Mouse (Mus musculus): ENCODE measurements around the gene Eml4.

Eml4 gene

DNA sequence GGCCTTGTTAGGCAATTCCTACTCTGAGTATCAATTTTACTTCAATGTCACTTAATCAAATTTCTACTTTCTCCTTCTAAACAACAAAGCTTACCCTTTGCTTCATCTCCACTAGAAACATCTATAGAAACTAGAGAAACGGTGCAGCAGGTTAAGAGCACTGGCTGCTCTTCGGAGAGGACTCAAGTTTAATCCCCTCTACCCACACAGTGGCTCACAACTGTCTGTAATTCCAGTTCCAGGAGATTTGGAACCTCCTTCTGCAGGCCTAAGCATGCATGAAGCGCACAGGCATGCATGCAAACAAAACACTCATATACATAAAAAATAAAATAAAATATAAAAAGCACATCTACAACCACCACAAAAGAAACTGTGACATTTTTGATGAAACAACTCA is 161.4 kb downstream of the Eml4 start:
- no peak for DNase-seq

DNA sequence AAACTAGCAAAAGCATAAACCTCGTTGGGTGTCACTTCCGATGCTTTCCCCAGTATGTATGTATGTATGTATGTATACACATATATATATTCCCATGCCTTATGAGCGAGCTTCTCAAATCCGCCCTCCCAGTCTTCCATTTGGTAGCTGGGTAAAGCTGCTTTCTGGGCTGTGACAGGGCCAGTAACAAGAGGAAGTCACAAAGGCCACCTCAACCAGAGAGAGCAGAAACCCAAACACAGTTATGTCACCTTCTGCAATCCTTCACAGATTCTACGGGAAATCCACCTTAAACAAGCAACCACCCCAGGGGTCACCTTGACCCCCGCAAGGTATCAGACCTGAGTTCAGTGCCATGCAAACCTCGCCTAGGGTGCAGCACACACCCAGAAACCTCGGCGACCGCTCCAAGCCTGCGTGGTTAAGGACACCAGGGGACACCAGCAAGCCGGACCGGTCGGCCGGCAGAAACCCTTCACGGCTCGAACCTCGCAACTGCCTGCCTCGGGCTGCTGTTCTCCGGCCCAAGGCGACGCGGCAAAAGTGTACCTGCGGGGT is 163.0 kb downstream of the Eml4 start:
- no peak for DNase-seq

DNA sequence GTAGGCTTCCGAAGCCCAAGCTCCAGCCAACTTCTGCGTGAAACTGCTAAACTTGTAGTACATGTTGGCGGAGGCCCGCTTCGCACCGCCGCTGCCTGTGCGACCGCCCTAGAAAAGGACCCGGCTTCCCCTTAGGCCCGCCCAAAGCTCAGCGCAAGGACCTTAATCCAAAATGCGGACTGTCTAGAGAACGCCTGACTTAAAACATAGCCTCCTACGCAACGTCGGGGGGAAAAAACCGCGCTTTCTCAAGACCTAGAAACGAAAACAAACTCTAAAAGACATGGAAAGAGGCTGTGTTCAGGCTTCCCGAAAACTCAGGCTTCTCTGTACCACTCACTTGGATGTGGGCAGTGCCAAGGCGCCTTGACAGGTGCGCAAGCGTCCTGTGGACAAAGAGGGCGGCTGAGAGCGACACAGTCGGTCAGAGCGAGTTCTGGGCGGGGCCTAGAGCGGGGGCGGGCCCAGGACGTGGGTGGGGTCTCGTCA is 163.5 kb downstream of the Eml4 start:
- peak; percentile 99 for DNase-seq

DNA sequence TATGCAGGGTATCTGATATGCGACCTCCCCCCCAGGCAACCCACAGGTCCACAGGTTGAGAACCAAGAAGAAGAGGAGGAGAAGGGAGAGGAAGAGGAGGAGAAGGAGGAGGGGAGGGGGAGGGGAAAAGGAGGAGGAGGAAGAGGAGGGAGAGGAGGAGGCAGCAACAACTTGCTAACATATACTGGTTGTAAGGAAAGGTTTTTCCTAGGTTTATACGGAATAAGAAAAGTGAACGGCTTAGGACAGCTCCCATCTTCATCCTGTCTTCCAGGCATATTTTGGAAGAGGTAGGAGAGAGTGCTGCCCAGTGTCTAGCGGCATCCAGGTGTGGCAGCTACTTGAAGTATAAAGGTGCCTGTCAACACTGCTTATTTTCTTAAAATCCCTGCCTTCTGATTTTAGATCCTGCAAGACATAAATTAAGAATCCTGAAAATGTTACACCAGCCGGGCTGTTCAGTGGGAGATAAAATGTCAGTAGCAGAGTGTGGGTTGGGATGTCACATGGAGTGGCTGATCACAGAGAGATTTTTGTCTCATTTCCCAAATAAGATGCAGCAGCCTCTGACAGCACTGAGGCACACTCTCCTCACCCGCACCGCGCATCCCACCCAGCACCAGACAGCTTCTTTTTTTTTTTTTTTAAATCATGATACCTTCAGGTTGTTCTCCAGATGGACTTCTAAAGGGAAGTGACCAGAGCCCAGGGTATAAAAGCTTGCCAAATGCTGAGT is 166.7 kb downstream of the Eml4 start, which contains the start of gene Cox7a2l:
Gene Cox7a2l (minus strand): TSS at position 51 of the 736 bp plus-strand sequence.
- DNase-seq = no peak

DNA sequence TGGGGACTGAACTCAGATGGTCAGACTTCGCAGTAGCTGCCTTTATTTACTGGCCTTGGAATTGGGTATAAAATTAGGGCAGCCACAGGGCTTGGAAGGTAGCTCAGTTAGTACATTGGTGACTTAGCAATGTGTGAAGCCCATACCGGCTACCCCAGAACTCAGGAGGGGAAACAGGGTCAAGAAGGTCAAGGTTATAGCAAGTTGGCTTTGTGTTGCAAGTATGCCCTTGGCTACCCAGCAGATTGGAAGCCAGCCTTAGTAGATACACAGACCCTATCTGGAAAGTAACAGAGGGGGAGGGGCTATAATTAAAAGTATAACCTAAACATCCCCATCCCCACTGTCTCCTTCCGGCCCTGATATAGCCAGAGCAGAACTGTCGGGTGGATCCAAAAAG is 171.2 kb downstream of the Eml4 start:
- DNase-seq = no peak

DNA sequence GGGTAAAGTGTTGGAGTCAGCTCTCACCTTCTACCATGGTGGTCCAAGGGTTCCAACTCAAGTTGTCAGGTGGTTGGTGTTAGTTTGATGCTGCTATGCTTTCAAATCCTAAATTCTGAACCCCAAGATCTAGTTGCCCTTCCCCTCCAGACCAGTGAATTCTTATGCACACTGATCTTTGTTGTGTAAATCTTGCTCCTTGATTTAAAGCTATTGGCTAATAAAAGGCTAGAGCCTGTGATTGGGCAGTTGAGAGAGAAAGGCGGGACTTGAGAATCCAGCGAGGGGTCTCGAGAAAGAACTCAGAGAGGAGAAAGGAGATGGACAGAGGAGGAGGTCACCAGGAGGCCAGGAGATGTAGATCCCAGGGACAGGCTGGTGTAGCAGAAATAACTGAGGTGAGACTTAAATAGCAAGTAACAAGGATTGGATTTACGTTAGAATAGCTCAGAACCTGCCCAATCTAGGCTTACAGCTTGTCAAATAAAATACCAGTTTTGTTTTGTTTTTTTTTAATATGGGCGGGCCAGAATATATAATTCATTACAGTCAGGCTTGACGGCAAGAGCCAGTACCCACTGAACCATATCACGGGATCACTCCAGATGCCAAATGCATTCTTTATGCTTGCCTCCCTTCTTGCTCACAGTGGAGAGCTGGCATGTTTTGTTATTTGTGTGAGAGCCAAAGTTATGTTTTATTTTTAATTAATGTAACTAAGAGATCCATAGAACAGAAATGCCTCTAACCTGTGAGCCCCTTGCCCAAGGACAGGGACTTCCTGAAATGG is 172.1 kb downstream of the Eml4 start:
- DNase-seq = no peak

DNA sequence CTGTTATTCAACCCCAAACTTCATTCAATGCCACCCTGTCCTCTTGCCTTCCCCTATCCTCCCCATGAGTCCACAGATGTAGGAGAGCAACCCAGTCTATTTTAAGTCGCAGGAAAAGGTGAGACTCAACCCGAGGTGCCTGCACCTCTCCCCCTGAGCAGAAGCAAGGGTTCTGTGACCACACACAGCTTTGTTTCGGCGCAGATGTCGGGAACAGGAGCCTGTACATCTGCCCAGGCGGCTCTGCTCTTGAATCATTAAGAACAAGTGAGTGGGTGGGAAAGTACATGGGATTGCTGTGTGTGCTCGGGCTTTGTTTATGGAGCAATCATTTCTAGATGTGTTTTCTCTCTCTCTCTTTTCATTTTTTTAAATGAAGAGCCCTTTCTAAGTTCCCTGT is 174.0 kb downstream of the Eml4 start:
- DNase-seq = no peak

DNA sequence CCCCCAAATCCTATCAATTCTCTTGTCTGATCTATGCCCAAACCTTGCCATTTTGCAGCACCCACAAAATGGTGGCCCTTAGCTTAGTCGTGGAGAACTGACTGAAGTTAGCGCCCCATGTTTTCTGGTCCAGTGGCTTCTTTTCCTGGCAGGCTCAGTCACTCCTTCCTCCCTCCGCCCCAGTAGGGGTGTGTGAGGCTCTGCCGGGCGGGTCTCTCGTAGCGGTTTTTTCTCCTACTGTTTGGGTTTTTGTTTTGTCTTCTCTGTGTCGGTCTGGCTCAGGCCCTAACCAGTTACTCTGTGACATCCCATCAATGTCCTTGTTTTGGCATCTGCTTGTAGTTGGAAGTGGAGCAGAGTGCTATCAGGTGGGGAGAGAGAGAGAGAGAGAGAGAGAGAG is 174.9 kb downstream of the Eml4 start:
- DNase-seq = no peak

DNA sequence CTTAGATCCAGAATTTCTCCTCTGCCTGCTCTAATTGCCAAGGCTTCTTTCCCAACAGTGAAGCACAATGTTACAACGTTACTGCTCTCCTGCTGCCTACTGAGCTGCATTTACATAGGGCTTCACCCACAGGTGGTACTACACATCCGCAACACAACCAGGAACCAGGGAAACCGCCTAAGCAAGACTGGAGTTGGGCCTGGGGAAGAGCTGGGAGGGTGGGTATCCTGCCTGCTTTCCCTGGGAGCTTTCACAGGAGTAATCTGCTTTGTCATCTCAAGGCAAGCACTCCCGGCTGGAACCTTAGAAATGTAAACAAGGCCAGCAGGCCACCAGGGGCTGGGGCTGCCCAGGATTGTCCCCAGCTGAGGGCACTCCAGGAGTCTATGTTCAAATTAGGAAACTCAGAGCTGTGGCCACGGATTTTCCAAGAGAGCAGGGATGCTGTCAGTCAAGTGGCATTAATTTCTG is 175.4 kb downstream of the Eml4 start:
- DNase-seq = no peak

DNA sequence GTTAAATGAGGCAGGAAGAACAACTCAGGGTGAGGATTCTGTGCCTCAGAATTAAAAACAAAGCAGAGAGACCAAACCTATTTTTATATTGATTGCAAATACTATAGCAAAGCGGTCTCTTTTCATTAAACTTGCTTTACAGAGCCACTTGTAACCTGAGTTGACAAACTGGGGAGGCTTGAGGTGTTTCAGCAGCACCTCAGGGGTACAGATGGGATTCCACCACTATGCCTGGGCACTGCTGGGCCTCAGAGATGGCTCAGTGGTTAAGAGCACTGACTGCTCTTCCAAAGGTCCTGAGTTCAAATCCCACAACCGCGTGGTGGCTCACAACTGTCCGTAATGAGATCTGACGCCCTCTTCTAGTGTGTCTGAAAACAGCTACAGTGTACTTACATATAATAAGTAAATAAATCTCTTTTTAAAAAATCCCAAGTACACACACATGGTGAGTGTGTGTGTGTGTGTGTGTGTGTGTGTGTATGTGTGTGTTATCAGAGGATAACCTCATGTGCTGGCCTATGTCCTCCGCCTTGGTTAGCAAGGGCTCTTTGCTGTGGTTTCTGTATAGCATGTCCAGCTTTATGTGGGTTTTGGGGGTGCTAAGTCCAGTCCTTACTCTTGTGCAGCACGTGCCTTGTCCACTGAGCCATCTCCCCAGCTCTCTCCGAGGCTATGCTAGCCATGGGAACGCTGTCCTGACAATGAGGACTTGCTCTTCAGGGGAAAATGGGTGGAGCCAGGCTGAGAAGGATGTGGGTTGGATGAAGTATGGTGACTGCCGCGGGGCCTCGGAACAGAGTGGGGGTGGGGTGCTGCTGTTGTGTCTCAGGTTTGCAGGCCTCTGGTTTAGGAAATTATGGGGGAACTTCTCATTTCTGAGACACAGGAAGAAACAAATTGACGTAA is 176.1 kb downstream of the Eml4 start:
- peak; percentile 96 for DNase-seq

DNA sequence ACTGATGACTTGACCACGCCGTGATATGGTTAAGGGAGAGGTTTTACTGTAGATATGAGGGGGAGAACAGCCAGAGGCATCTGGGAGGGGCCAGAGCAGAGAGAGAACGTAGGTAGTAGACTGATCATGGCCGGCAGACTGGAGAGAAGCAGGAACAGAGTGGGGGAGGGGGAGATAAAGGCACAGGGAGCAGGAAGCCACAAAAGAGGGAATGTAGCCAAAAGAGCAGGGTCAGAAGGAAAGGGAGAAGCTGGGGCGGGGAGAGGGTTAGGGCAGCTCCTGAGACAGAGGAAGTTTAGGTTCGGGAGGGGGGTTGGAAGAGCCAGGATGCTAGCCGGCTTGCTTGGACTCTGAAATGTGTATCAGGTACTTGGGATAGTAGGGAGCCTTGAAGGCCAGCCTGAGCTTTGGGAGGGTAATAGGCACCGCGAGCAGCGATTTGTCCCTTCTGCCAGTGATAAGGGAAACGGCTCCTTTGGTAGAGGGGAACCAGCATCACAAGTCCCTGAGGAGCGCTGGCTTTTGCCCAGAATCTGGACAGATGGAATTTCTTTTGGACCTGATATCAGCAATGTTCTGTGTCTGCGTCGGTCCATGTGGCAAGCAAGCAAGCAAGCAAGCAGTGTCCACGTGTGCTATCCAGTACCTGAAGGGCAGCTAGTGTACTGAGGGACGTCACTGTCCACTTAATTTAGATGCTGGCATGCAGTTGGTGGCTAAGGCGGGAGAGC is 177.1 kb downstream of the Eml4 start:
- DNase-seq = peak; percentile 96

All from heart, adult 11 months (tissue).